In genomic region chr15:90678488-90678887, GRCm38 (mm10) we compare ENCODE assay signal across 8 mouse cellular contexts. TPM values are rescaled to one million over a fixed set of nuclear protein-coding genes. Genes with fewer than 3 reads are reported as not detected.
A peak's percentile ranks its signal among the peaks of the same experiment; 100 is the strongest.
DNase-seq lines count a peak whose midpoint lies in the region; ATAC-seq and TF ChIP-seq lines count a peak whose summit lies in the region.

No protein-coding gene starts in this region.

- peak overlapping the region; percentile 95 for H3K4me2 ChIP-seq in forebrain, embryonic 12.5 days

- DNase-seq in R1 (ENCODE audit: low read depth, low spot score), result peak; percentile 21
- DNase-seq in heart, postnatal 14 days, result peak; percentile 40 to 45
- peak; percentile 63 to 69 for DNase-seq in kidney, postnatal 36 days
- DNase-seq in lung, postnatal 4 days, result peak; percentile 58 to 72
- DNase-seq in urinary bladder, postnatal 25 days (ENCODE audit: low spot score), result peak; percentile 43
- no peak for DNase-seq in layer of hippocampus, adult 9-11 months

- H3K9me3 ChIP-seq in E14TG2a.4 (ENCODE audit: low read length), result no peaks in the 10 kb centered on the region
- no peaks in the 10 kb centered on the region for H3K9me3 ChIP-seq in forebrain, embryonic 12.5 days

- peaks cover 16% of the 10 kb centered on the region for H3K4me1 ChIP-seq in E14TG2a.4 (replicated peaks; ENCODE audit: low read depth, low read length)
- peaks cover 14% of the 10 kb centered on the region for H3K4me1 ChIP-seq in forebrain, embryonic 12.5 days

- peak overlapping the region; percentile 87 for H3K4me3 ChIP-seq in E14TG2a.4 (replicated peaks; ENCODE audit: low read length)
- H3K4me3 ChIP-seq in forebrain, embryonic 12.5 days (replicated peaks), result peak overlapping the region; percentile 62

- no peak for ATAC-seq in forebrain, embryonic 12.5 days (ENCODE audit: low FRiP score)

- 5% methylated on average over 19 of the region's 19 CpGs for WGBS in forebrain, embryonic 12.5 days

- H3K36me3 ChIP-seq in E14TG2a.4 (ENCODE audit: insufficient read depth, low read length), result no peaks in the 10 kb centered on the region
- H3K36me3 ChIP-seq in forebrain, embryonic 12.5 days (replicated peaks), result no peaks in the 10 kb centered on the region

- H3K27ac ChIP-seq in forebrain, embryonic 12.5 days, result no peak overlapping the region

- 0 out of 2 replicates have a peak overlapping the region, but pooled peaks have one; percentile 21 for H3K9ac ChIP-seq in forebrain, embryonic 12.5 days

- no peak for TF ChIP-seq CTCF in E14TG2a.4 (conservative IDR thresholded peaks at IDR 0.05; ENCODE audit: low read length)

- peaks cover 26% of the 10 kb centered on the region for H3K27me3 ChIP-seq in E14TG2a.4 (ENCODE audit: insufficient read depth, low read length)
- peaks cover 26% of the 10 kb centered on the region for H3K27me3 ChIP-seq in forebrain, embryonic 12.5 days

- intact Hi-C loops in heart, postnatal 14 days (cut with DNase I), result loop anchor here (5.0 kb wide), 2 partner anchors 81 to 164 kb away; no protein-coding TSS in a partner anchor

RNA-seq across cellular contexts. Expression of gene Cpne8, which starts 0.7 kb away (rescaled TPM):
- 4.4 and 4.6 TPM in 2 replicates for polyA plus RNA-seq in forebrain, embryonic 12.5 days (2016; fragmentation: Nextera tagmentation; extraction: Ambion mirVana)
- 10 to 100 TPM; 10.0 to 10.5 TPM for total RNA-seq in heart, postnatal 14 days (2021)
